Mouse (Mus musculus): ENCODE measurements at regions not wholly inside any gene's neighbourhood (a gene's known extent, or its start where the extent isn't known, plus 50 kb on each side); places are given as distances from the start of the nearest gene placed in this dataset.

- H3K9ac ChIP-seq (replicated peaks) = no peak overlapping the region
- no peaks in the 10 kb centered on the region for H3K27me3 ChIP-seq
- H3K4me2 ChIP-seq (replicated peaks) = no peak overlapping the region
- no peak overlapping the region for H3K4me3 ChIP-seq
- no peak overlapping the region for H3K27ac ChIP-seq (replicated peaks)
- H3K36me3 ChIP-seq = no peaks in the 10 kb centered on the region
- H3K4me1 ChIP-seq = no peaks in the 10 kb centered on the region
- no peak for ATAC-seq (replicated peaks)
- H3K9me3 ChIP-seq = no peaks in the 10 kb centered on the region
- WGBS = 16% methylated on average over 4 of the region's 4 CpGs
Measured at GRCm38 (mm10) chr14:114954287-114954686, 137.7 kb upstream of the Gpc5 start.

GRCm38 (mm10) chr14:114955572-114955971 lies 136.4 kb upstream of the Gpc5 start:
- Histone ChIP-seq H3K4me2 (replicated peaks) (no peak overlapping the region), H3K9ac (replicated peaks) (no peak overlapping the region), H3K27me3 (no peaks in the 10 kb centered on the region), H3K4me1 (0 out of 2 replicates have a peak, but pooled peaks cover 2% of the 10 kb centered on the region), H3K4me3 (no peak overlapping the region), H3K9me3 (no peaks in the 10 kb centered on the region), H3K27ac (replicated peaks) (no peak overlapping the region), H3K36me3 (no peaks in the 10 kb centered on the region)
- 54% methylated on average over 2 of the region's 2 CpGs for WGBS
- no peak for ATAC-seq (replicated peaks)

- Histone ChIP-seq H3K4me3 (no peak overlapping the region), H3K27me3 (no peaks in the 10 kb centered on the region), H3K36me3 (no peaks in the 10 kb centered on the region), H3K9me3 (no peaks in the 10 kb centered on the region), H3K4me2 (replicated peaks) (no peak overlapping the region), H3K4me1 (0 out of 2 replicates have a peak, but pooled peaks cover 3% of the 10 kb centered on the region), H3K9ac (replicated peaks) (no peak overlapping the region), H3K27ac (replicated peaks) (no peak overlapping the region)
- WGBS = 4% methylated on average over 5 of the region's 5 CpGs
- ATAC-seq (replicated peaks) = no peak
Measured at GRCm38 (mm10) chr14:114960273-114960672, 131.7 kb upstream of the Gpc5 start.

GRCm38 (mm10) chr14:114965941-114966340 lies 126.1 kb upstream of the Gpc5 start:
- no peak overlapping the region for H3K9ac ChIP-seq (replicated peaks)
- no peaks in the 10 kb centered on the region for H3K9me3 ChIP-seq
- 54% methylated on average over 3 of the region's 3 CpGs for WGBS
- no peaks in the 10 kb centered on the region for H3K27me3 ChIP-seq
- no peaks in the 10 kb centered on the region for H3K36me3 ChIP-seq
- H3K4me1 ChIP-seq = peaks cover 9% of the 10 kb centered on the region
- no peak overlapping the region for H3K27ac ChIP-seq (replicated peaks)
- H3K4me3 ChIP-seq = no peak overlapping the region
- ATAC-seq (replicated peaks) = peak; percentile 36; the same call in 1 of the 2 replicates
- H3K4me2 ChIP-seq (replicated peaks) = no peak overlapping the region

GRCm38 (mm10) chr14:114969020-114969419 lies 123.0 kb upstream of the Gpc5 start:
- no peaks in the 10 kb centered on the region for H3K9me3 ChIP-seq
- peak; percentile 83; the same call in 1 of the 2 replicates for ATAC-seq (replicated peaks)
- no peaks in the 10 kb centered on the region for H3K27me3 ChIP-seq
- peaks cover 9% of the 10 kb centered on the region for H3K4me1 ChIP-seq
- no peak overlapping the region for H3K4me3 ChIP-seq
- no peak overlapping the region for H3K27ac ChIP-seq (replicated peaks)
- no peaks in the 10 kb centered on the region for H3K36me3 ChIP-seq
- no peak overlapping the region for H3K9ac ChIP-seq (replicated peaks)
- H3K4me2 ChIP-seq (replicated peaks) = no peak overlapping the region
- 62% methylated on average over 3 of the region's 3 CpGs for WGBS

- Histone ChIP-seq H3K27ac (replicated peaks) (no peak overlapping the region), H3K4me2 (replicated peaks) (no peak overlapping the region), H3K4me3 (no peak overlapping the region), H3K36me3 (no peaks in the 10 kb centered on the region), H3K27me3 (no peaks in the 10 kb centered on the region), H3K9me3 (no peaks in the 10 kb centered on the region), H3K4me1 (no peaks in the 10 kb centered on the region), H3K9ac (replicated peaks) (no peak overlapping the region)
- ATAC-seq (replicated peaks) = no peak
- 70% methylated on average over 3 of the region's 3 CpGs for WGBS
Measured at GRCm38 (mm10) chr14:114981120-114981519, 110.9 kb upstream of the Gpc5 start.

- no peaks in the 10 kb centered on the region for H3K9me3 ChIP-seq
- H3K27ac ChIP-seq (replicated peaks) = no peak overlapping the region
- no peak overlapping the region for H3K4me2 ChIP-seq (replicated peaks)
- H3K36me3 ChIP-seq = no peaks in the 10 kb centered on the region
- H3K4me3 ChIP-seq = no peak overlapping the region
- H3K4me1 ChIP-seq = no peaks in the 10 kb centered on the region
- no peak for ATAC-seq (replicated peaks)
- H3K27me3 ChIP-seq = no peaks in the 10 kb centered on the region
- H3K9ac ChIP-seq (replicated peaks) = no peak overlapping the region
- 96% methylated on average over 2 of the region's 2 CpGs for WGBS
Measured at GRCm38 (mm10) chr14:115003223-115003622, 88.8 kb upstream of the Gpc5 start.

GRCm38 (mm10) chr14:115004733-115005405 lies 87.1 kb upstream of the Gpc5 start:
- ATAC-seq (replicated peaks) = no peak
- no peaks in the 10 kb centered on the region for H3K9me3 ChIP-seq
- no peak overlapping the region for H3K4me3 ChIP-seq
- H3K4me1 ChIP-seq = no peaks in the 10 kb centered on the region
- no peak overlapping the region for H3K9ac ChIP-seq (replicated peaks)
- no peaks in the 10 kb centered on the region for H3K36me3 ChIP-seq
- no peak overlapping the region for H3K27ac ChIP-seq (replicated peaks)
- WGBS = 76% methylated on average over 6 of the region's 6 CpGs
- H3K27me3 ChIP-seq = no peaks in the 10 kb centered on the region
- no peak overlapping the region for H3K4me2 ChIP-seq (replicated peaks)

- Histone ChIP-seq H3K9ac (replicated peaks) (no peak overlapping the region), H3K36me3 (no peaks in the 10 kb centered on the region), H3K27ac (replicated peaks) (no peak overlapping the region), H3K27me3 (no peaks in the 10 kb centered on the region), H3K9me3 (no peaks in the 10 kb centered on the region), H3K4me2 (replicated peaks) (no peak overlapping the region), H3K4me3 (no peak overlapping the region), H3K4me1 (no peaks in the 10 kb centered on the region)
- 86% methylated on average over 3 of the region's 3 CpGs for WGBS
- ATAC-seq (replicated peaks) = no peak
Measured at GRCm38 (mm10) chr14:115010877-115011276, 81.1 kb upstream of the Gpc5 start.

GRCm38 (mm10) chr14:115015299-115015698 lies 76.7 kb upstream of the Gpc5 start:
- Histone ChIP-seq H3K9ac (replicated peaks) (no peak overlapping the region), H3K27ac (replicated peaks) (no peak overlapping the region), H3K4me1 (peaks cover 2% of the 10 kb centered on the region; the same call in 1 of the 2 replicates), H3K9me3 (no peaks in the 10 kb centered on the region), H3K27me3 (0 out of 2 replicates have a peak, but pooled peaks cover 2% of the 10 kb centered on the region), H3K4me2 (replicated peaks) (no peak overlapping the region), H3K4me3 (no peak overlapping the region), H3K36me3 (no peaks in the 10 kb centered on the region)
- ATAC-seq (replicated peaks) = no peak; the same call in 1 of the 2 replicates
- WGBS = 41% methylated on average over 5 of the region's 5 CpGs

GRCm38 (mm10) chr14:115017410-115018153 lies 74.4 kb upstream of the Gpc5 start:
- H3K9ac ChIP-seq (replicated peaks) = no peak overlapping the region; the same call in 1 of the 2 replicates
- 0 out of 2 replicates have a peak, but pooled peaks cover 2% of the 10 kb centered on the region for H3K27me3 ChIP-seq
- H3K36me3 ChIP-seq = no peaks in the 10 kb centered on the region
- peaks cover 2% of the 10 kb centered on the region; the same call in 1 of the 2 replicates for H3K4me1 ChIP-seq
- H3K4me3 ChIP-seq = peak overlapping the region; percentile 35
- peak; percentile 93 for ATAC-seq (replicated peaks)
- no peak overlapping the region for H3K27ac ChIP-seq (replicated peaks)
- 22% methylated on average over 22 of the region's 22 CpGs for WGBS
- H3K9me3 ChIP-seq = no peaks in the 10 kb centered on the region
- H3K4me2 ChIP-seq (replicated peaks) = peak overlapping the region; percentile 56

- no peak overlapping the region for H3K9ac ChIP-seq (replicated peaks)
- H3K9me3 ChIP-seq = no peaks in the 10 kb centered on the region
- H3K4me3 ChIP-seq = no peak overlapping the region
- H3K4me2 ChIP-seq (replicated peaks) = no peak overlapping the region
- H3K27me3 ChIP-seq = no peaks in the 10 kb centered on the region
- H3K36me3 ChIP-seq = no peaks in the 10 kb centered on the region
- ATAC-seq (replicated peaks) = no peak
- H3K27ac ChIP-seq (replicated peaks) = no peak overlapping the region
- no peaks in the 10 kb centered on the region for H3K4me1 ChIP-seq
- 87% methylated on average over 7 of the region's 7 CpGs for WGBS
Measured at GRCm38 (mm10) chr14:115028011-115028410, 64.0 kb upstream of the Gpc5 start.
